Mouse (Mus musculus) embryonic facial prominence, embryonic 11.5 days (tissue): ENCODE results near the gene Pkd1l2. TPM values are rescaled to one million over a fixed set of nuclear protein-coding genes. Genes with fewer than 3 reads are reported as not detected.

ENCODE experiments used
- ATAC-seq: fragments of 200-750 bp; cut with Nextera tagmentation; replicated peaks from 2 replicates; pipeline ENCODE4 v1.8.0; 2017; ENCODE audit warnings: low read depth; ENCODE audit not compliant: insufficient number of reproducible peaks, low FRiP score, low TSS enrichment
- DNase-seq: peaks from one replicate; pipeline ENCODE4 v3.0.0-alpha.2; 2015; ENCODE audit warnings: low spot score
- H3K27ac ChIP-seq: fragments of 300-500 bp; sonication (generic); replicated peaks from 2 replicates; pipeline ENCODE4 v1.5.1; 2014; ENCODE audit warnings: mild to moderate bottlenecking, low read depth, low read length, control low read depth
- H3K27me3 ChIP-seq: fragments of 300-500 bp; sonication (generic); 2 replicates; pipeline ENCODE4 v1.6.1; 2014; ENCODE audit warnings: mild to moderate bottlenecking, low read length, moderate library complexity, mixed read lengths; ENCODE audit not compliant: control insufficient read depth, insufficient read depth
- H3K36me3 ChIP-seq: fragments of 300-500 bp; sonication (generic); replicated peaks from 2 replicates; pipeline ENCODE4 v1.6.1; 2014; ENCODE audit warnings: low read depth, mild to moderate bottlenecking, low read length, moderate library complexity, mixed read lengths; ENCODE audit not compliant: control insufficient read depth, insufficient read depth
- H3K4me1 ChIP-seq: fragments of 300-500 bp; sonication (generic); 2 replicates; pipeline ENCODE4 v1.6.1; 2014; ENCODE audit warnings: low read length, mixed read lengths; ENCODE audit not compliant: control insufficient read depth, insufficient read depth
- H3K4me2 ChIP-seq: fragments of 300-500 bp; sonication (generic); 2 replicates; pipeline ENCODE4 v1.6.1; 2014; ENCODE audit warnings: low read depth, mild to moderate bottlenecking, control low read depth, low read length, moderate library complexity
- H3K4me3 ChIP-seq: fragments of 300-500 bp; sonication (generic); 2 replicates; pipeline ENCODE4 v1.5.1; 2014; ENCODE audit warnings: low read depth, low read length, control low read depth
- H3K9ac ChIP-seq: fragments of 300-500 bp; sonication (generic); replicated peaks from 2 replicates; pipeline ENCODE4 v1.6.1; 2014; ENCODE audit warnings: mild to moderate bottlenecking, control low read depth, low read length
- H3K9me3 ChIP-seq: fragments of 300-500 bp; sonication (generic); replicated peaks from 2 replicates; pipeline ENCODE4 v1.6.1; 2016; ENCODE audit warnings: mild to moderate bottlenecking, low read length, inconsistent platforms, mixed read lengths; ENCODE audit not compliant: control insufficient read depth
- WGBS: fragments of 180-500 bp; shearing (Covaris S2); extraction: QIAGEN DNeasy Blood & Tissue Kit; methylation state at CpG from one replicate; pipeline ENCODE4 v1.1.7; 2014; 5-methylcytosine and 5-hydroxymethylcytosine counted together
- polyA plus RNA-seq: library from polyadenylated mRNA; unstranded; fragments of >200 nt; fragmentation: Nextera tagmentation; extraction: Ambion mirVana; gene quantifications from 2 replicates; pipeline ENCODE4 v1.2.1, GENCODE M21; 2014

Pkd1l2 gene
- polyA plus RNA-seq, 1 experiment from 2014 or later = not detected

DNA sequence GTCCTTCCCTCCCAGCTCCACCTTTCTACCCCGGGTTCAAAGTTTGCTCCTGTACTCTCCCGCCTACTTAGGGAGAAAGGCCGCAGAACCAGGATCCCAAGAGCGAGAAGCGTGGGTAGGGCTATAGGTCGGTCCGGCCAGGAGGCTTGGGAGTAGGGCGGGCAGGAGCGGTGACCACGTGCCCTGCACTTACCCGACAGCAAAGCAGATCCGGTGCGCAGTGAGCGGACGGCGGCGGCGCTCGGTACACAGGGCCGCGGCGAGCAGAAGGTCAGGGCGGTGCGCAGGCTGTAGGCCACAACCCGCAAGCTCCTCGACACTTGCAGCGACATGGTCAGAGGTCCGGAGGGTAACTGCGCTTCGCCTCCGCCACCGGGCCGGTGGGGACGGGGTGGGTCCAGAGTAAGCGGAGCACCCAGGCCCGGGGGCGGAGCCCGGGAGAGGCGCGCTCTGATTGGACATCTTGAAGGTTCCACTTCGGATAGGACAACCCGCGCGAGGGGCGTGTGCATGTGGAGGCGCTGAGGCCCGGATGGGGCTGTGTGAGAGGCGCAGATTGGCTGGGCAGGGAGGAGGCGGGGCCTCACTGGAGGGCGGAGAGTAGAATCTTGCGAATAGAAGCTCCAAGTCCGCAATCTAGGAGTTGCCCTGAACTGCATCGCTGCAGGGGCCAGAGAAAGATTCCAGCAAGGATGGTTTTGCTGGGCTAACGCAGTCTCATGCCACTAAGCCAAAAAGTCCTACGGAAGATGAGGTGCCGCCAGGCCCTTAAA lies 89.0 kb downstream of the Pkd1l2 start, which contains the start of gene Gcsh:
TSS of gene Gcsh (minus strand) at position 443 of the 773 bp plus-strand sequence.
- ATAC-seq (peak; percentile 100), DNase-seq (peak; percentile 100)
- Histone ChIP-seq H3K9me3 (no peaks in the 10 kb centered on the region), H3K36me3 (no peaks in the 10 kb centered on the region), H3K27me3 (no peaks in the 10 kb centered on the region), H3K4me1 (no peaks in the 10 kb centered on the region), H3K4me2 (peak within 1 kb of the TSS; percentile 65), H3K9ac (peak within 1 kb of the TSS; percentile 65), H3K4me3 (peak within 1 kb of the TSS; percentile 64), H3K27ac (no peak within 1 kb of the TSS; the same call in 1 of the 2 replicates)
- 0% methylated on average over 56 of the region's 56 CpGs for WGBS

DNA sequence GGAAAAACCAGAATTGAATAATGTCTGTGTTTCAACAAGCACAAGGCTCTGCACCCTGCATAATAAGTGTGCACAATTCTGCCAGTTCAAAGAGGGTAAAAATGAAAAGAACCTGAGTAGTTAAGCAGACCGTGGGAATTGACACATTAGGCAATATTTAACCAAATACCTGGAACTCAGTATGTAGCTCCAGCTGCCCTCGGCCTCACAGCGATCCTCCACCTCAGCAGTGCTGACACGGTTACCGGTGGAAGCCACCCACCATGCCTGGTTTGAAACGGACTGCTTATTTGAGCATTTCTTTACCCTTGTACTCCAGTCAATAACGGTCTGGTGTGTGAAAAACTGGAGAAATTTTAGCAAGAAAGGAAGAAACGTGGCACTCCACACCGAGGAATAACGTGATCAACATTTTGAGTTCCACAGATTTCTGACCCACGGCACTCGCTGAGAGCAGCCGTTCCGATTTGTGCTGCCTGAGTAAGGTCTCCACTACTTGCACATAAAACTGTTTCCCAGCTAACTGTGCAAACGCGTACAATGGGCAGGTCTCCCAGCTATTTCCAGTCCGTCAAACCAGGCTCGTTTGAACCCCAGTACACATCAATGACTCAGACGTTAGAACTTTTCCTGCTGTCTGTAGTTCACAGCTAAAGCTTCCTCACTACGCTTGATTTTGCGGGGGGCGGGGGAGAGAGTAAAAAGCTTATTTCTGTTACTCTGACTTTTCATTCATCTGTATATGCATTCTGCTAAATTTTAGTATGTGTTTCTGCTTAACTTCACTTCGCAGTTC lies 89.9 kb downstream of the Pkd1l2 start:
- Histone ChIP-seq H3K4me2 (peak overlapping the region; percentile 65), H3K9ac (peak overlapping the region; percentile 65), H3K9me3 (no peaks in the 10 kb centered on the region), H3K4me1 (no peaks in the 10 kb centered on the region), H3K4me3 (peak overlapping the region; percentile 64), H3K27ac (no peak overlapping the region), H3K36me3 (no peaks in the 10 kb centered on the region), H3K27me3 (no peaks in the 10 kb centered on the region)
- WGBS = 13% methylated on average over 23 of the region's 23 CpGs
- DNase-seq = peak; percentile 20
- no peak for ATAC-seq

DNA sequence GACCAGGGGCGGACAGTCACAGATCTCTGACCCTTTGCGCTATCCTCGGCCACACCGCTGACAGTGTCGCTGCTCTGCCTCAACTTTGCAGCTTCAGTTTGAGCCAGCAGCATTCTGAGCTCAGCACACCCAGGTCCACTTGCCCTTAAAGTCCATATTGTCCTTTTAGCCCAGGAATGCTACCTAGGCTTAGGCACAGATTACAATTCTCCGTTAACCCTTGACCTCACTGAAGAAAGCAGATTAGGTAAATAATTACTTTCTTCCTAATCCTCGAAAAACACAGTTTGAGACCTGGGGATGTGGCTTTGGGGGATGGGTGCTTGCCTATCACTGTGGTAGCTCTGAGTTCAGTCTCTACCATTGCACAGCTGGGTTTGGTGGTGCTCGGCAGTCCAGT lies 91.0 kb downstream of the Pkd1l2 start:
- ATAC-seq (no peak), DNase-seq (no peak)
- H3K4me2 ChIP-seq = no peak overlapping the region
- no peaks in the 10 kb centered on the region for H3K4me1 ChIP-seq
- H3K27me3 ChIP-seq = no peaks in the 10 kb centered on the region
- H3K36me3 ChIP-seq = no peaks in the 10 kb centered on the region
- 80% methylated on average over 8 of the region's 8 CpGs for WGBS
- H3K4me3 ChIP-seq = no peak overlapping the region
- no peak overlapping the region for H3K9ac ChIP-seq
- no peaks in the 10 kb centered on the region for H3K9me3 ChIP-seq
- no peak overlapping the region for H3K27ac ChIP-seq

DNA sequence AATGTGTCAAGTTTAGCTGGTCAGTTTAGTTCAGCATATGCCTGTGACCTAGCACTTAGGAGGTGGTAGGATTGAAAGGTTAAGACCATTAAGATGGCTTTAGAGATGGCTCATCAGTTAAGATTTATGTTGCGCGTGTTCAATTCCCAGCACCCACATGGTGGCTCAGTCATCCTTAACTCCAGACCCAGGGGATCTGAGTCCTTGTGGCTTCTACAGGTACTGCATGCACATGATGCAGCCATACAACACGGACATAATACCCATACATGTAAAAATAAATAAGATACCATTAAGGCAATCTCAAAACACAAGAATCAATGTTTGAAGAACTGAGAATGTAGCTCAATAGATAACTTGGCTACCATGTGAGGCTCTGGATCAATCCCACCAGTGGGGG lies 92.4 kb downstream of the Pkd1l2 start:
- no peaks in the 10 kb centered on the region for H3K4me1 ChIP-seq
- DNase-seq = no peak
- H3K27ac ChIP-seq = no peak overlapping the region
- H3K27me3 ChIP-seq = no peaks in the 10 kb centered on the region
- no peak overlapping the region for H3K9ac ChIP-seq
- ATAC-seq = no peak
- WGBS = 87% methylated on average over 3 of the region's 3 CpGs
- no peaks in the 10 kb centered on the region for H3K36me3 ChIP-seq
- H3K4me2 ChIP-seq = no peak overlapping the region
- no peaks in the 10 kb centered on the region for H3K9me3 ChIP-seq
- no peak overlapping the region for H3K4me3 ChIP-seq

DNA sequence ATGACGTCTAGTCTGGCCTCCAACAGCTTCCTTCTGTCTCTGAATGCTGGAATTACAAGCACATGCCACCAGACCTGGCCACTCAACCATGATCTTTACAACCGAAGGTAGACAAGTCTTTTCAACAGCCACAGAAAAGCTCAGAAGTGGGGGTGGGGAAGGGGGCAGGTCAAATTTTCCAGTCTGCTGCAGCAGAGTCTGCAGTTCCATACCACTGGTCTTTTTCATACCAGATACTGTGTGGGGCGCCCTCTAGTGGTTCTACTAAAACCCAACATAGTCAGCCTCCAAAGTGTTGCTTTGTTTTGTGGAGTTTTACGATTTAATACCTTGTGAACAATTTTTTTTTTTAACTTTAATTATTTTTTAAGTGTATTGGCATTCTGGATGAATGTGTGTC lies 102.1 kb downstream of the Pkd1l2 start:
- DNase-seq = peak; percentile 84
- H3K4me3 ChIP-seq = no peak overlapping the region
- 26% methylated on average over 4 of the region's 4 CpGs for WGBS
- no peaks in the 10 kb centered on the region for H3K36me3 ChIP-seq
- no peak overlapping the region for H3K9ac ChIP-seq
- H3K27ac ChIP-seq = no peak overlapping the region
- H3K4me2 ChIP-seq = no peak overlapping the region
- no peak for ATAC-seq
- H3K27me3 ChIP-seq = no peaks in the 10 kb centered on the region
- no peaks in the 10 kb centered on the region for H3K4me1 ChIP-seq
- H3K9me3 ChIP-seq = no peaks in the 10 kb centered on the region

DNA sequence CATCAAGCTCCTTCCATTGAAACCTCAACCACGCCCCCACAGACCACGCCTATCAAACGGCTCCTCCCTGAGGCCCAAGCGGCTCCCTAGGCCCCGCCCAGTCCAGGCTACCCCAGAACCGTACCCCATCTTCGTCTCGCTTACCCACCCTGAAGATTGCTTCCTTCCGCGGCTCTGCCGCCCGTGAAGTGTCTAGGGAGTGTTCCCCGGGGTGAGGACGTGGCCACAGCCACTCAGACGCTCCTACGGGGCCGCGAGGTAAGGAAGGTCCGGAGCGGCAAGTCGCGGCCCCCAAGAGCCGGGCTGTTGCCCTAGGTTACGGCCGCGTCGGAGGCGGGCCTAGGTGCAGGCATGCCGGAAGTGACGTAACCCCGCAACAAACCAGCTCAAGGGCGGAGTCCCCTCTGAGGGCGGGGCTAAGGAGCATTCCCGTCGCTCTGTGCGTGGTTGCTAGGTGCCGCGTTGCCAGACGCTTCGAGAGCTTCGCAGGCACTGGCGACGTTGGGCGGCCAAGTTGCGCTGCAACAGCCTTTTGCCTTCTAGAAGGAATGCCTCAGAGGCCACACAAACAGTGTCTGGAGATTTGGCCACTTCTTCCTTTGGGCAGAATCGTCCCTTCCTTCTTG lies 103.5 kb downstream of the Pkd1l2 start, which contains the start of gene 1700030J22Rik:
TSS of gene 1700030J22Rik (minus strand) at position 329 of the 626 bp plus-strand sequence.
- DNase-seq = peak; percentile 99
- H3K36me3 ChIP-seq = no peaks in the 10 kb centered on the region
- H3K4me3 ChIP-seq = peak within 1 kb of the TSS; percentile 67
- H3K9me3 ChIP-seq = no peaks in the 10 kb centered on the region
- peak; percentile 98 for ATAC-seq
- no peaks in the 10 kb centered on the region for H3K27me3 ChIP-seq
- H3K27ac ChIP-seq = no peak within 1 kb of the TSS
- peak within 1 kb of the TSS; percentile 55 for H3K9ac ChIP-seq
- under 1% methylated on average over 46 of the region's 46 CpGs for WGBS
- H3K4me1 ChIP-seq = no peaks in the 10 kb centered on the region
- peak within 1 kb of the TSS; percentile 76 for H3K4me2 ChIP-seq

DNA sequence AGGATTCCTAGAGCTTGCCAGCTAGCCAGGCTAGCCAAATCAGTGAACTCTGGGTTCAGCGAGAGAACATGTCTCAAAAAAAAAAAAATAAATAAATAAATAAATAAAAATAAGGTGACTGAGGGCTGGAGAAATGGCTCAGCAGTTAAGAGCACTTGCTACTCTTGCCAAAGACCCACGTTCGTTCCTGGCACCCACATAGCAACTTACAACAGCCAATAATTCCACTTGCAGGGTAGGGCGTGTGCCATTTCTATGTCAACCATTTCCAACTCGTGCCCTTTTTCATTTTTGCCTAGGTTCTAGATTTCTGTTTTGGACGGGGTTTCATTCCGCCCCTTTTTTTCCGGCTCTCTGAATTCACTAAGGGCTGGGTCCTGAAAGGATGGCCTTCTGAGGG lies 104.2 kb downstream of the Pkd1l2 start:
- H3K4me2 ChIP-seq = peak overlapping the region; percentile 76
- peak overlapping the region; percentile 67 for H3K4me3 ChIP-seq
- 32% methylated on average over 8 of the region's 8 CpGs for WGBS
- H3K4me1 ChIP-seq = no peaks in the 10 kb centered on the region
- H3K9me3 ChIP-seq = no peaks in the 10 kb centered on the region
- ATAC-seq = no peak
- H3K9ac ChIP-seq = peak overlapping the region; percentile 55
- no peaks in the 10 kb centered on the region for H3K27me3 ChIP-seq
- H3K27ac ChIP-seq = no peak overlapping the region
- no peak for DNase-seq
- H3K36me3 ChIP-seq = no peaks in the 10 kb centered on the region
